Mouse (Mus musculus) embryonic fibroblast, embryonic 13.5 days (primary cell): ENCODE measurements around the gene Itpka. TPM values are rescaled to one million over a fixed set of nuclear protein-coding genes. Genes with fewer than 3 reads are reported as not detected.
A peak's percentile ranks its signal among the peaks of the same experiment; 100 is the strongest.

Source experiments
- H3K27ac ChIP-seq: 2 replicates; pipeline ENCODE4 v1.5.1; 2012; ENCODE audit warnings: low read length, control low read depth, inconsistent platforms; ENCODE audit not compliant: insufficient read depth
- H3K4me1 ChIP-seq: 2 replicates; pipeline ENCODE4 v1.6.1; 2011; ENCODE audit warnings: low read length; ENCODE audit not compliant: control insufficient read depth, insufficient read depth
- H3K4me3 ChIP-seq: 2 replicates; pipeline ENCODE4 v1.5.1; 2011; ENCODE audit warnings: mild to moderate bottlenecking, control low read depth, low read length; ENCODE audit not compliant: insufficient read depth
- CTCF ChIP-seq: IDR thresholded peaks from 2 replicates; pipeline ENCODE4 v1.5.1; 2011; ENCODE audit warnings: mild to moderate bottlenecking, control low read depth, low read length, moderate library complexity, borderline replicate concordance; ENCODE audit not compliant: insufficient read depth
- POLR2A ChIP-seq: IDR thresholded peaks from 2 replicates; pipeline ENCODE4 v1.6.1; 2011; ENCODE audit warnings: low read depth, mild to moderate bottlenecking, control low read depth, low read length, moderate library complexity
- polyA plus RNA-seq: library from polyadenylated mRNA; stranded (reverse); fragments of >200 nt; gene quantifications from 2 replicates; pipeline ENCODE4 v1.2.4, GENCODE M21; 2011; ENCODE audit warnings: low read depth; ENCODE audit not compliant: missing spikeins, insufficient read length

The Itpka gene
- polyA plus RNA-seq, 1 experiment = not detected

DNA sequence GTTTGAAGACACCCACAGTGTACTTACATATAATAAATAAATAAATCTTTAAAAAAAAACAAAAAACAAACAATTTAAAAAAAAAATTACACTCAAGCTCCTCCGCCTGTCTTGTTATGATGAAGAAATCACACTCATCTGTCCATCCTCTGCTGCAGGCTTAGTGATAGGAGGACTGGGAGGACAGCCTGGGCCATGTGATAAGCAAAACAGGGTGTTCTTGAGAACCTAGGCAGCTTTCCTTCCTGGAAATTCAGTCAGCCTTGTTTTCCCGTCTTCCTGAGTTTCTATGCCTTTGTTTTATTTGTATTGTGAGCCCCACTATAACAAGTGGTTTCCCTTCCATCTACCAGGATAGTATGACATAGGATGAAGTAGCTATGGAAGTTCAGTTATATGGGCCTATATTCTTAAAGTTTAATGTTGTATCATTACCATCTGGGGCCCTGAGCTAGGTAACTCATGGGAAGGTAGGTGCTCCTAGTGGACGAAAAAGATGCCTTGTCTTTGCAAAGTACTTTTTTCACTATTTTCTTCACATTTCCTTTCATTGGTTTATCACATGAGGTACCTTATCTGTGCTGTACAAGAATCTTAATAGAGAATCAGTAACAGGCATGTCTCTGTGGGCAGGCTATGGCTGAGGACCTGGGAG, 14.2 kb upstream of the Itpka start:
- no peak overlapping the region for H3K27ac ChIP-seq
- TF ChIP-seq CTCF = no peak
- TF ChIP-seq POLR2A = no peak
- H3K4me3 ChIP-seq = no peak overlapping the region
- no peaks in the 10 kb centered on the region for H3K4me1 ChIP-seq

DNA sequence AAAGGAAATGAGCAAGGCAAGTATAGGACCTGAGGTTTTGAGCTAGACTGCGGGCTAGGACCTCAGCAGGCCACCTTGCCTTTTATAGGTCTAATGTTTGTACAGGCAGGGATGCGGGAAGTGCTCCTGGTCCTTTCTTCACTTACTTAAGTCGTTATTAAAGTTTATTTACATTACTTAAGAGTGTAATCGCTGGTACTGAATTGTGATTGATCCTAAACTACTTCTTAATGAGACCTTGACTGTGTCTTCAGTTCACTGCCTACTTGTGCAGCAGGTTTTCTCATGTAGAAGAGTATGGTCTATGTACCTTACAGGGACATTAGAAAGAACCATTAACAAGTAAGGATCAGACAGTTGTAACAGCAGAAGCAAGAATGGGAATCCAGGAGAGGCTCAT, 11.4 kb upstream of the Itpka start:
- Histone ChIP-seq H3K4me1 (no peaks in the 10 kb centered on the region), H3K27ac (no peak overlapping the region), H3K4me3 (no peak overlapping the region)
- TF ChIP-seq POLR2A (no peak), CTCF (no peak)

DNA sequence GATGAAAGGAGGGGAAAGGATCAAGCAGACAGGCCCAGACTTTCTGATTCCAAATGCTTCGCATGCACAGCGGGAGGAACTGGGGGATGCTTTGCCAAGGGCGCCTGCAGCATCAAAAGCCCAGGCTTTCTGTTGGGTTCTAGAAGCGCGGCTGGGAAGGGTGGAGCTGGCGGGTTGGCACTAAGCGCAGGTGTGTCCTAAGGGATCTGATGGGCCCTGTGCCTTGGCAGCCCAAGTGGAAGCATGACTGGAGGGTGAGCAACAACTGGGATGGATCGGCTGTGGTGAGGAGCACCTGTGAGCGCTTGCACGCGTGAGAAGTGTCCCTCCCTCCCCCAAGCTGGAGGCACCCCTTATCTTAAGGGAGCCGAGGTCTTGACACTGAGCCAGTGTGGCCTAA, 5.0 kb upstream of the Itpka start:
- Histone ChIP-seq H3K27ac (no peak overlapping the region), H3K4me3 (no peak overlapping the region), H3K4me1 (no peaks in the 10 kb centered on the region)
- TF ChIP-seq CTCF = no peak
- TF ChIP-seq POLR2A = no peak

DNA sequence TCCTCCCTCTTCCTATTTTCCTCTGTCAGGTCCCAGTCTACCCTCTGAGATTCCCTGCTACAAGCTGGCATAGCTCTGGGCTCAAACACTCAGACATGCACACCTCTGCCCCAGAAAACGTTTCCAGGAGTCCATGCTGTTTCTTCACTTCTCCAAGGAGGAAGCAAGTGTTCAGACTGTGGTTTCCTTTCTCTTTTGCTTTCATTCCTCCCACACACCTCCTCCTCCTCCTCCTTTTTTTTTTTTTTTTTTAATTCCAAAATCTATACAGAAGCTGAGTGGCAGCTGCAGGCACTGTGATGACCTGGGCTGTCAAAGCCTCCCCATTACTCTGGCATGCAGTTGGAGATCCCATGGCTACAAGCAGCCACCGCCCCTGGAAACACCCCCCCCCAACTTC, 1.6 kb upstream of the Itpka start:
- TF ChIP-seq POLR2A = no peak
- no peak for TF ChIP-seq CTCF
- no peaks in the 10 kb centered on the region for H3K4me1 ChIP-seq
- H3K4me3 ChIP-seq = no peak overlapping the region

DNA sequence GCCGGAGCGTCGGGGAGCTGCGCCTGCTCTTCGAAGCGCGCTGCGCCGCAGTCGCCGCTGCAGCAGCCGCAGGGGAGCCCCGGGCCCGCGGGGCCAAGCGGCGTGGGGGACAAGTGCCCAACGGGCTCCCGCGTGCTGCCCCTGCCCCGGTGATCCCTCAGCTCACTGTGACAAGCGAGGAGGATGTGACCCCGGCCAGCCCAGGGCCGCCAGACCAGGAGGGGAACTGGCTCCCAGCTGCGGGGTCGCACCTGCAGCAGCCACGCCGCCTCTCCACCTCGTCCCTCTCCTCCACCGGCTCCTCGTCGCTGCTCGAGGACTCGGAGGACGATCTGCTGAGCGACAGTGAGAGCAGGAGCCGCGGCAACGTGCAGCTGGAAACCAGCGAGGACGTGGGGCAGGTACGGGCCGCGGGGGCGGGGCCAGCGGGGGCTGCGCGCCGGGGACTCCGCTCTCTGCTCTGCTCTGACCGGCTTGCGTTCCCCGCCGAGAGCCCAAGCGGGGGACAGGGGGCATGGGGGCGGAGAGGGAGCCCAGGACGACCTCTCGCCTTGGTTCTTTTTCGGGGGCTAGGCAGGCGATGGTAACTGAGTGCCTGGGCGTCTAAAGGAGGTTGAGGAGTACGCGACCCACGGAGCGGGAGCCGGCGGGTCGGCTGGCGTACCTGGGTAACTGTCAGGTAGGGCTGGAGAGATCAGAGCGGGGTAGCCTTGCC, 481 bp downstream of the Itpka start:
- no peak for TF ChIP-seq CTCF
- TF ChIP-seq POLR2A = no peak
- H3K27ac ChIP-seq = no peak overlapping the region

More for the DNA sequence above, 1.6 kb upstream of the Itpka start:
- no peak overlapping the region for H3K27ac ChIP-seq

DNA sequence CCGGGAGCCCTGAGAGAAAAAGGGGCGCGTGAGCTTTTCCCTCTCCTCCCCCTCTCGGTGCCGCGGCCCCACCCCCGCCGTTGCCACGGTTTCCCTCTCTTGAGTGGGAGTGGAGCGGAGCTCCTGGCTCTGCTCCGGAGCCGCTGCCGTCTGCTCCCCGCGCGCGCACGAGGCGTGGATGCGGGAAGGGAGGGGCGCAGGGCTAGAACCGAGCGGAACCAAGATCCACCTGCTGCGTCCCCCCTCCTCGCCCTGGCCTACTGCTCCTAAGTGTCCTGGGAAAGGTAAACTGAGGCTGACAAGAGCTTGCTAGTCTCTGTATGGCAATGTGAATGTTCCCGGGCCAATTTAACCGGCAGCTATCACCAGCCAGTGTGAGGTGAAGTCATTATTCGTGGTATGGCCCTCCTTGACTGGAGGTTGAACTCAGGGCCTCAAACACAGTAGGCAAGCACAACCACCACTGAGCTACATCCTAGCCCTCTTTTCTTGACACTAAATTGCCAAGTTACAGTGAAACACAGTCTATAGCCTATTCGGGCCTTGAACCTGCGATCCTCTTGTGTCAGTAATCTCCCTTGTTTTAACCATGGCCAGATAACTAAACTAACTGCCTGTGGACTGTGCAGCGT, 1.2 kb downstream of the Itpka start:
- H3K4me3 ChIP-seq = no peak overlapping the region; the same call in 1 of the 2 replicates
- H3K27ac ChIP-seq = no peak overlapping the region
- TF ChIP-seq CTCF (no peak), POLR2A (no peak)
- H3K4me1 ChIP-seq = no peaks in the 10 kb centered on the region

More for the DNA sequence above, 481 bp downstream of the Itpka start:
- Histone ChIP-seq H3K4me3 (peak overlapping the region; percentile 25), H3K4me1 (no peaks in the 10 kb centered on the region)

DNA sequence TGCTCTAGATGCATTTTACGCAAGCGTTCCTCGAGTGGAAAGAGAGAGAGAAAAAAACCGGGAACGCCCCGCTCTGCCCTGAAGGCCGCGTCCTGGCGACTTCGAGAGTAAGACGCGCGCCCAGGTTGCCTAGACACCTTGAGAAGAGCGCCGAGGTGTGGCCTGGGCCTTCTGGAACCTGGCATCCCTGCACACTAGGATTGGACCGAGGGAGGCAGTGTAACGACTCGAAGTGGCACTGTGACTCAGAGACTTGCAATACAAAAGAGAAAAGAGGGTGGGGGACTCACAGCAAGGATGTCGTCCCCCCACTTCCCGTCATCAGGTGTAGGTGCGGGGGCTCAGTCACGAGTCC, 1.6 kb downstream of the Itpka start:
- no peaks in the 10 kb centered on the region for H3K4me1 ChIP-seq
- no peak overlapping the region for H3K4me3 ChIP-seq
- H3K27ac ChIP-seq = no peak overlapping the region
- no peak for TF ChIP-seq CTCF
- no peak for TF ChIP-seq POLR2A

DNA sequence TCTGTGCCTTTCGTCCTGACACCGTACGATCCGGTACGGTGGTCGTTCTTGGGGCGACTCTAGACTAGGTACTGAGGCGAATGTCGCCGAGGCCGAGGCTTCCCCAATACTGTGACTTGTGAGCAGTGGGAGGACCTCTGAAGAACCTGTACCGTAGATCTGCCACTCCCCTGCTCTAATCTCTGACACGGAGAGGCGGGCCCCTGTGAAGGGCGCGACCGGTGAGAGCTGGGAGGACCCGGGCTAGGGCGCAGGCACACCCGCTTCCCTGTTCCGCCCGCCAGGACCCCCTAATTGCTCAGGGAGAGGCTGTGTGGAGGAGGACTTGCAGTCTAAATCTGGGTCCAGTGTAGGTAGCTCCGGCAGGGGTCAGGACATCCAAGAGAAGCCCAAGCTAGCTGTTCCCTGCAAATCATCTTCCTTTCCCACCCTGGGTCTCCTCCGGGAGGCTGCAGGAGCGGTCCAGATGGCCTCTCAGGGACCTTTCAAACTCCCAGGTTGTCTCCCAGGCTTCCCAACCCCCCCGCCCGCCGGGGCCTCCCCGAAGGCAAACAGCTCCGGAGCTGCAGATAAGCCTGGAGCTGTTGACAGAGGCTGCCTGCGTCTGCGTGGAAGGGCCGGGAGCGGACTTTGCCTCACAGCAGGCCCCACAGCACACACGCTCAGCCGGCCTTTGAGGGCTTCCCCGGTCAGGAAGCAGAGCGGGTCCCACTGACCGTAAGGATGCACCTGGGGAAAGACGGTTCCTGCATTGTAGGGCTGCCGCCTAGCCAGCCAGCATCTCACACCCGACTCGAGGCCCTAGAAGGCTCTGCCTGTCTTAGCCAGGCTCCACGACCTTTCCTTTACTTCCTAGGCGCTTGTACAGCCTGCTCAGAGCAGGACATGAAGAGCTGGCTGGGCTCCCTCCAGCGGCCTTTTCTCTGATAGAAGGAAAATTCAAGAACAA, 2.3 kb downstream of the Itpka start:
- Histone ChIP-seq H3K4me1 (no peaks in the 10 kb centered on the region), H3K4me3 (no peak overlapping the region), H3K27ac (no peak overlapping the region)
- TF ChIP-seq CTCF = no peak

DNA sequence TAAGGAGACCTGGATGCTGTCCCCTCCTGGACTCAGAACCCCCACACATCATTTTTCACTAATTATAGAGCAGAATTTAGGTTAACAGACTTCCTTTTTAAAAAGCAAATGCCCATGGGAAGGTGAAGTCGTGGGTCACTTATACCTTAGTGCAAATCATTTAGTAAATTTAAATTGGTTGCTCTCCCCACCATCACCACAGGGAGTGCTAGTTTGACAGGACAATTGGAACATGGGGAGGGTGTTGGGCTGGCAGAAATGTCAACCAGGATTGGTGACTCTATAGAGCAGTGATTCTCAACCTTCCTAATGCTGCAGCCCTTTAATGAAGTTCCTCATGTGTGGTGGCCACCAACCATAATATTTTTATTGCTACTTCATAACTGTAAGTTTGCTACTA, 3.1 kb downstream of the Itpka start:
- Histone ChIP-seq H3K4me1 (no peaks in the 10 kb centered on the region), H3K27ac (no peak overlapping the region), H3K4me3 (no peak overlapping the region)
- TF ChIP-seq POLR2A (no peak), CTCF (no peak)

DNA sequence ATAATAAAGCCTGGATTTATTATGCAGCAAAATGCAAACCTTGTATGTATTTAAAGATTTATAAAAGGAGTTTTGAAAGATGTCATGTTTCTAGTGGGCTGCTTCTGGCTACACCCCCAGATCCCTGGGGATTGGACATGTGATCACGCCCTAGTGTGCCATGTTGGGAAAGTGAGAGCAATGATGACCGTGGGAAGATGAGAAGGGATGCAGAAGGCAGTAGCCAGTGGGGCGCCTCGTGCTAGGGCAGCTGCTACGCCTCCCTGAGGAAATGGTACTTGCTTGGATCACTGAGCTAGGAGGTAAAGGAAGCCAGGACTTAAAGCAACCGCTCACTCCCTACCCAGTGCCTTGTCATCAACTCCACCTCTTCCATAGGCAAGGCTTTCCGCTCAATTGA, 5.4 kb downstream of the Itpka start:
- TF ChIP-seq POLR2A (no peak), CTCF (no peak)
- Histone ChIP-seq H3K4me3 (no peak overlapping the region), H3K27ac (no peak overlapping the region), H3K4me1 (no peaks in the 10 kb centered on the region)
